Mouse (Mus musculus): ENCODE measurements around the gene Srm. TPM values are rescaled to one million over a fixed set of nuclear protein-coding genes. Genes with fewer than 3 reads are reported as not detected.

The Srm gene
- polyA plus RNA-seq, 1 experiment from 2014 or later: 155 TPM

DNA sequence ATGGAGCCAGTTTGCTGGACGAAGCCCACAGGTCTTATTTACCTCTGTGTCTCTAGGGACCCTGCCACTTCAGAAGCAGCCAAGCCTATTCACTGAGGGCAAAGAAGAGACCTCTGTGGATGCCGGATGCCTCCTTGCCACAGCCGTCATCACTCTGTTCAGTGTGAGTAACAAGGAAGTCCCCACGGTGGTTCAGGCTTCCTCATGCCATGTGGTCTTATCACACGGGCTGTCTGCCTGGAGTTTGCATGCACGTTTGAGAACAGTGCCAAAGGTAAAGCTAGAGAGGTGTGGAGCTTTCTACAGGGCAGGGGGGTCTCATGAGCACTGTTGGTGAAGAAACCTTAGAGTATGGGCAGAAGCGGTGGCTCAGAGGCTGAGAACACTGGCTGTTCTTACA, 18.1 kb upstream of the Srm start:
- H3K4me3 ChIP-seq (ENCODE audit: low read depth, low read length): no peak overlapping the region
- no peak overlapping the region for H3K9ac ChIP-seq (ENCODE audit: low read depth, low read length)
- H3K4me2 ChIP-seq: no peak overlapping the region
- H3K27me3 ChIP-seq (ENCODE audit: control insufficient read depth, insufficient read depth, low read length): no peaks in the 10 kb centered on the region
- H3K36me3 ChIP-seq (ENCODE audit: control insufficient read depth, insufficient read depth, low read length): peaks cover 69% of the 10 kb centered on the region
- WGBS (ENCODE audit: insufficient replicate concordance): 84% methylated on average over 7 of the region's 7 CpGs
- H3K9me3 ChIP-seq (replicated peaks; ENCODE audit: control insufficient read depth, low read length): no peaks in the 10 kb centered on the region
- no peak for ATAC-seq (replicated peaks; ENCODE audit: insufficient number of reproducible peaks, low FRiP score, low TSS enrichment)
- H3K27ac ChIP-seq (ENCODE audit: low read depth, low read length): no peak overlapping the region
- H3K4me1 ChIP-seq (ENCODE audit: control insufficient read depth, insufficient read depth, low read length): no peaks in the 10 kb centered on the region

DNA sequence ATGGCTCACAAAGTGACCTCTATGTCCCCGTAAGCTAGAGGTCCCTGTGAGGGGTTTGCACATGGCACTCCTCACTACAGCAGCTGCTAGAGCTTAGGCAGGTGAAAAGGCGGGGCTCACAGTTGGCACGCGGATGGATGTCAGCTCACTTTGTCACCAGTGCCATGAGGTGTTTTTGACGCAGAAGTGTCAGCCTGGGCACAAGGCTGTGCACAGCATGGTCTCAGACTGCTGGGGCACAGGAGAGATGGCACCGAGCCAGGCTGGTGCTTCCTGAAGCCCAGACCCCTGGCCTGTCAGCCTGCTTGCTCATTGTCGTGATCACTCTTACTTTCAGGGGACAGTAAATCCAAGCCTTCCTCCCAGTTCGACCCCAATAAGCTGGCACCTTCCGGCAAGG, 10.5 kb upstream of the Srm start:
- no peak for ATAC-seq (replicated peaks; ENCODE audit: insufficient number of reproducible peaks, low FRiP score, low TSS enrichment)
- no peak overlapping the region for H3K27ac ChIP-seq (ENCODE audit: low read depth, low read length)
- H3K36me3 ChIP-seq (ENCODE audit: control insufficient read depth, insufficient read depth, low read length): peaks cover 31% of the 10 kb centered on the region
- H3K4me1 ChIP-seq (ENCODE audit: control insufficient read depth, insufficient read depth, low read length): no peaks in the 10 kb centered on the region
- H3K9me3 ChIP-seq (replicated peaks; ENCODE audit: control insufficient read depth, low read length): no peaks in the 10 kb centered on the region
- 87% methylated on average over 9 of the region's 9 CpGs for WGBS (ENCODE audit: insufficient replicate concordance)
- H3K4me3 ChIP-seq (ENCODE audit: low read depth, low read length): no peak overlapping the region
- no peak overlapping the region for H3K9ac ChIP-seq (ENCODE audit: low read depth, low read length)
- no peaks in the 10 kb centered on the region for H3K27me3 ChIP-seq (ENCODE audit: control insufficient read depth, insufficient read depth, low read length)
- H3K4me2 ChIP-seq: no peak overlapping the region

DNA sequence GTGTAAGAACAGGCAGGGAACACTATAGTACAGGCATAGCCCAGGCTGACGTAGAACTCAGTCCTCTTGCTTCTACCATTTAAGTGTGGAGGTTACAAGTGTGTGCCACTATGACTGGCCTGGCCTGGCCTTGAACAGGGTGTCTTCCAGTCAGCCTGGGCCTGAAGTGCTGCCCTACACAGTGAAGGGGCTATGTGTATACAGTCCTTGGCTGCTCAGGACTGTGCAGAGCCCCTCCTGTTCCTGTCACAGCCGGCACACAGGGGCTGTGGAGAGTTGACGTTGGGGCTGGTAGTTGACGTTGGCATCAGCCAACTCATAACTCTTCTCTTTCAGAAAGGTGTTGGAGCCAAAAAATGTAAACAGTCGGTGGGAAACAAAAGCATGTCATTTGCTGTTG, 9.9 kb upstream of the Srm start:
- WGBS (ENCODE audit: insufficient replicate concordance): 93% methylated on average over 5 of the region's 5 CpGs

DNA sequence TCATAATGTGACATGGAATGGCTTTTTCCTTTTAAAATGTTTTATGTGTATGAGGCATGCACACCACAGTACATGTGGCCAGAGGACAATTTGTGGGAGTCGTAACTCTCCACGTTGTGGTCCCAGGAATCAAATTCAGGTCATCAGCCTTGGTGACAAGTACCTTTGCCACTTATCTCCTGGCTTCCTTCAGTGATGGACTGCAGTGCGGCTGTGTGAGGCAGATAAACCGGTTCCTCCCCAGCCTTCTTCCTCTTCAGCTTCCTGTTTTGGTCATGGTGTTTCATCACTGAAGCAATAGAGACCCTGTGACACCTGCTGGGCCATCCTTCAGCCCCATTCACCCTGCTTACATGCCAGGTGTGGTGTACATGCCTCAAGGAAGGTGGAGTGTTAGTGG, 8.0 kb upstream of the Srm start:
- H3K27ac ChIP-seq (ENCODE audit: low read depth, low read length): no peak overlapping the region
- H3K9ac ChIP-seq (ENCODE audit: low read depth, low read length): no peak overlapping the region
- 30% methylated on average over 4 of the region's 4 CpGs for WGBS (ENCODE audit: insufficient replicate concordance)
- ATAC-seq (replicated peaks; ENCODE audit: insufficient number of reproducible peaks, low FRiP score, low TSS enrichment): no peak
- no peak overlapping the region for H3K4me3 ChIP-seq (ENCODE audit: low read depth, low read length)
- H3K27me3 ChIP-seq (ENCODE audit: control insufficient read depth, insufficient read depth, low read length): no peaks in the 10 kb centered on the region
- peaks cover 21% of the 10 kb centered on the region for H3K36me3 ChIP-seq (ENCODE audit: control insufficient read depth, insufficient read depth, low read length)
- H3K9me3 ChIP-seq (replicated peaks; ENCODE audit: control insufficient read depth, low read length): no peaks in the 10 kb centered on the region
- no peak overlapping the region for H3K4me2 ChIP-seq
- H3K4me1 ChIP-seq (ENCODE audit: control insufficient read depth, insufficient read depth, low read length): no peaks in the 10 kb centered on the region

More for the DNA sequence above, 9.9 kb upstream of the Srm start:
- no peak overlapping the region for H3K4me2 ChIP-seq
- peaks cover 26% of the 10 kb centered on the region for H3K36me3 ChIP-seq (ENCODE audit: control insufficient read depth, insufficient read depth, low read length)
- no peak overlapping the region for H3K9ac ChIP-seq (ENCODE audit: low read depth, low read length)
- no peak overlapping the region for H3K27ac ChIP-seq (ENCODE audit: low read depth, low read length)
- no peaks in the 10 kb centered on the region for H3K27me3 ChIP-seq (ENCODE audit: control insufficient read depth, insufficient read depth, low read length)
- 0 out of 2 replicates have a peak, but pooled peaks have one; percentile 50 for ATAC-seq (replicated peaks; ENCODE audit: insufficient number of reproducible peaks, low FRiP score, low TSS enrichment)
- H3K4me3 ChIP-seq (ENCODE audit: low read depth, low read length): no peak overlapping the region
- no peaks in the 10 kb centered on the region for H3K9me3 ChIP-seq (replicated peaks; ENCODE audit: control insufficient read depth, low read length)
- H3K4me1 ChIP-seq (ENCODE audit: control insufficient read depth, insufficient read depth, low read length): no peaks in the 10 kb centered on the region

DNA sequence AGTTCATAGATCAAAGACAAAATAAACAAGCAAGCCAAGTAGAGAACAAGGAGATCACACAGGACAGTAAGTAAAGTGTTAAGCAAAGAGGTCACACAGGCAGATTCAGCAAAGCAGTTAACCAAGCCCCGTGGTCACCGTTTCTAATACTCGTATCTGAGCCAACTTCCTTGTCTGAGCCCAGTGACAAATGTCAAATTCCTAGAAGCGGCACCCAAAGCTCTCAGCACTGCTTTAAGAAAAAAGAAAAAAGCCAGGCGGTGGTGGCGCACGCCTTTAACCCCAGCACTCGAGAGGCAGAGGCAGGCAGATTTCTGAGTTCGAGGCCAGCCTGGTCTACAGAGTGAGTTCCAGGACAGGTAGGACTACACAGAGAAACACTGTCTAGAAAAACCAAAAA, 4.7 kb upstream of the Srm start:
- H3K27me3 ChIP-seq (ENCODE audit: control insufficient read depth, insufficient read depth, low read length): no peaks in the 10 kb centered on the region
- no peak overlapping the region for H3K27ac ChIP-seq (ENCODE audit: low read depth, low read length)
- no peaks in the 10 kb centered on the region for H3K4me1 ChIP-seq (ENCODE audit: control insufficient read depth, insufficient read depth, low read length)
- 60% methylated on average over 9 of the region's 9 CpGs for WGBS (ENCODE audit: insufficient replicate concordance)
- ATAC-seq (replicated peaks; ENCODE audit: insufficient number of reproducible peaks, low FRiP score, low TSS enrichment): no peak
- peaks cover 3% of the 10 kb centered on the region for H3K36me3 ChIP-seq (ENCODE audit: control insufficient read depth, insufficient read depth, low read length)
- no peaks in the 10 kb centered on the region for H3K9me3 ChIP-seq (replicated peaks; ENCODE audit: control insufficient read depth, low read length)
- no peak overlapping the region for H3K4me3 ChIP-seq (ENCODE audit: low read depth, low read length)
- H3K4me2 ChIP-seq: no peak overlapping the region
- H3K9ac ChIP-seq (ENCODE audit: low read depth, low read length): no peak overlapping the region

DNA sequence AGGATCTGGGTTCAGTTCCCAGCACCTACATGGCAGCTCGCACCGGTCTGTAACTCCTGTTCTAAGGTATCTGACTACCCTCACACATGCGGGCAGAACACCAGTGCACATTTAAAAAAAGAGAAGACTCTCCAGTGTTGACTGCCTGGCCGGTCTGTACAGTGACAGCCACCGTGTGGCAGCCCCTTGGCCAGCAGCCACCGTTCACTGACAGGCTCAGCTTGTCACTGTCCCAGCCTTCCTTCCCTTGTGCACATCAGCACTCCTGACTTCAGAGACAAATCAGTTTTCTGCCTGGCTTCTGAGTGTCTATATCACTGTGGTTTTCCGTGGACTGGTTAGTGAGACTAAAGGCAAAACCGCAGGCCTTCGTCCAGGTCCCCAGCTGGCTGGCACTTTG, 2.5 kb upstream of the Srm start:
- 70% methylated on average over 9 of the region's 9 CpGs for WGBS (ENCODE audit: insufficient replicate concordance)
- no peak for ATAC-seq (replicated peaks; ENCODE audit: insufficient number of reproducible peaks, low FRiP score, low TSS enrichment)
- H3K27ac ChIP-seq (ENCODE audit: low read depth, low read length): no peak overlapping the region

DNA sequence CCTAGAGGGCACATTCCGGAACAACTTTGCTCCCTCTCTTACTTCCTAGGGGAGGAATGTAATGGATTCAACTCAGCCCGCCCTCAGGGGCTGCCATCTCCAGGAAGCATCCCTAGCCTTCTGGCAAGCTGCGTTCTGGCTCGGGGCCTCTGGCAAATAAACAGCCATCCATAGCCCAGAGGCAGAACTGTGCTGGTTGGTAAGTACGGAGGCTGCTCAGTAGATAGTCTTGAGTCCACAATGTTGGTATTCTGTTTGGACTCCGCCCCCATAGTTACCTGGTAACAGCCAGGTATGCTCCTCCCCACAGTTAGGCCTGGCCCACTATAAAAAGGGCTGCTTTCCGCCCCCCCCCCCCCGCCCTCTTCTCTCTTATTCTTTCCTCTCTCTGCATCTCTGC, 1.7 kb upstream of the Srm start:
- no peak for ATAC-seq (replicated peaks; ENCODE audit: insufficient number of reproducible peaks, low FRiP score, low TSS enrichment)
- Histone ChIP-seq H3K27ac (ENCODE audit: low read depth, low read length) (no peak overlapping the region), H3K27me3 (ENCODE audit: control insufficient read depth, insufficient read depth, low read length) (no peaks in the 10 kb centered on the region), H3K4me1 (ENCODE audit: control insufficient read depth, insufficient read depth, low read length) (peaks cover 7% of the 10 kb centered on the region), H3K4me3 (ENCODE audit: low read depth, low read length) (no peak overlapping the region), H3K4me2 (no peak overlapping the region), H3K9me3 (replicated peaks; ENCODE audit: control insufficient read depth, low read length) (no peaks in the 10 kb centered on the region), H3K36me3 (ENCODE audit: control insufficient read depth, insufficient read depth, low read length) (peaks cover 14% of the 10 kb centered on the region), H3K9ac (ENCODE audit: low read depth, low read length) (no peak overlapping the region)
- 63% methylated on average over 7 of the region's 8 CpGs for WGBS (ENCODE audit: insufficient replicate concordance)

More for the DNA sequence above, 2.5 kb upstream of the Srm start:
- Histone ChIP-seq H3K4me3 (ENCODE audit: low read depth, low read length) (no peak overlapping the region), H3K4me1 (ENCODE audit: control insufficient read depth, insufficient read depth, low read length) (peaks cover 7% of the 10 kb centered on the region), H3K36me3 (ENCODE audit: control insufficient read depth, insufficient read depth, low read length) (peaks cover 6% of the 10 kb centered on the region), H3K27me3 (ENCODE audit: control insufficient read depth, insufficient read depth, low read length) (no peaks in the 10 kb centered on the region), H3K9ac (ENCODE audit: low read depth, low read length) (no peak overlapping the region), H3K9me3 (replicated peaks; ENCODE audit: control insufficient read depth, low read length) (no peaks in the 10 kb centered on the region), H3K4me2 (no peak overlapping the region)

DNA sequence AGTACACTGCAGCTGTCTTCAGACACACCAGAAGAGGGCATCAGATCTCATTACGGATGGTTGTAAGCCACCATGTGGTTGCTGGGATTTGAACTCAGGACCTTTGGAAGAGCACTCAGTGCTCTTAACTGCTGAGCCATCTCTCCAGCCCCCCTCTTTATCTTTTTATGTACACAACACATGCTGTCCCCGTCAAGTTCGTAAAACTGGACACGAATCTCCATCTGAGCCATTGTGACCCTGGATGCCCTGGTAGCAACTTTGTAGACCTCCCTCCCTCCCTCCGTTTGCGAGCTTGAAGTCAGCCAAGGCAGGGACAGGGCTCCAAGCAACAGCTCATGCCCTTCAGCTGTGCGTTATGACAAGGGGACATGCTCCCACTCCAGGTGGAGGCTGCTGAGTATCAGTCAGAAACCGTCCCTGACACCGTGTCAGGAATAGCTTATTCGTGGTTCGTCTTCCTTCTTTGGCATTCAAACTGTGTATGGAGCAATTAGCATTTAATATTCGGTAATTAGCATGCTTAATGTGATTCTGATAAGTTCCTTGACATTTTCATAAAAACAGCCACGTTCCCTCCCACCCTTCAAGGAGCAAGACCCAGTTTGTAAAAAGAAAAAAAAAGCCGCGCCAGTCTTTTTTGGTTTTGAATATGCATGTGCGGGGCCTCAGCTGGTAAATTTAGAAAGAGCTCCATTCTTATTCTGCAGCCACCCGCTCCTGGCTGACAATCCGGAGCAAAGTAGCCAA, 707 bp upstream of the Srm start:
- 6% methylated on average over 18 of the region's 18 CpGs for WGBS (ENCODE audit: insufficient replicate concordance)
- H3K9ac ChIP-seq (ENCODE audit: low read depth, low read length): peak overlapping the region; percentile 59; the same call in 1 of the 2 replicates
- no peak for ATAC-seq (replicated peaks; ENCODE audit: insufficient number of reproducible peaks, low FRiP score, low TSS enrichment)

More for the DNA sequence above, 707 bp upstream of the Srm start:
- Histone ChIP-seq H3K27me3 (ENCODE audit: control insufficient read depth, insufficient read depth, low read length) (no peaks in the 10 kb centered on the region), H3K27ac (ENCODE audit: low read depth, low read length) (peak overlapping the region; percentile 57; the same call in 1 of the 2 replicates), H3K4me2 (peak overlapping the region; percentile 95), H3K9me3 (replicated peaks; ENCODE audit: control insufficient read depth, low read length) (no peaks in the 10 kb centered on the region), H3K4me1 (ENCODE audit: control insufficient read depth, insufficient read depth, low read length) (peaks cover 7% of the 10 kb centered on the region), H3K4me3 (ENCODE audit: low read depth, low read length) (peak overlapping the region; percentile 96), H3K36me3 (ENCODE audit: control insufficient read depth, insufficient read depth, low read length) (peaks cover 19% of the 10 kb centered on the region)
